Mouse (Mus musculus) heart, embryonic 12.5 days (tissue): ENCODE measurements at regions not wholly inside any gene's neighbourhood (a gene's known extent, or its start where the extent isn't known, plus 50 kb on each side); places are given as distances from the start of the nearest gene placed in this dataset.

Source experiments
- ATAC-seq: fragments of 200-750 bp; cut with Nextera tagmentation; 2 replicates; pipeline ENCODE4 v1.8.0; 2017; ENCODE audit warnings: moderate TSS enrichment, moderate library complexity; ENCODE audit not compliant: insufficient number of reproducible peaks, low FRiP score
- H3K27ac ChIP-seq: fragments of 300-500 bp; sonication (generic); 2 replicates; pipeline ENCODE4 v1.5.1; 2016; ENCODE audit warnings: mild to moderate bottlenecking, moderate library complexity; ENCODE audit not compliant: poor library complexity, severe bottlenecking
- H3K27me3 ChIP-seq: fragments of 300-500 bp; sonication (generic); replicated peaks from 2 replicates; pipeline ENCODE4 v1.6.1; 2016; ENCODE audit warnings: mild to moderate bottlenecking, moderate library complexity
- H3K36me3 ChIP-seq: fragments of 300-500 bp; sonication (generic); 2 replicates; pipeline ENCODE4 v1.6.1; 2016; ENCODE audit warnings: mild to moderate bottlenecking, moderate library complexity
- H3K4me1 ChIP-seq: fragments of 300-500 bp; sonication (generic); replicated peaks from 2 replicates; pipeline ENCODE4 v1.6.1; 2016; ENCODE audit warnings: mild to moderate bottlenecking
- H3K4me2 ChIP-seq: fragments of 300-500 bp; sonication (generic); 2 replicates; pipeline ENCODE4 v1.6.1; 2016; ENCODE audit warnings: mild to moderate bottlenecking, moderate library complexity
- H3K4me3 ChIP-seq: fragments of 300-500 bp; sonication (generic); 2 replicates; pipeline ENCODE4 v1.5.1; 2016; ENCODE audit warnings: mild to moderate bottlenecking
- H3K9ac ChIP-seq: fragments of 300-500 bp; sonication (generic); 2 replicates; pipeline ENCODE4 v1.6.1; 2016; ENCODE audit warnings: mild to moderate bottlenecking, moderate library complexity
- H3K9me3 ChIP-seq: fragments of 300-500 bp; sonication (generic); replicated peaks from 2 replicates; pipeline ENCODE4 v1.6.1; 2016; ENCODE audit warnings: mild to moderate bottlenecking, moderate library complexity
- WGBS: fragments of 180-500 bp; shearing (Covaris S2); methylation state at CpG from one replicate; pipeline ENCODE4 v1.1.7; 2016; 5-methylcytosine and 5-hydroxymethylcytosine counted together

- 5% methylated on average over 3 of the region's 3 CpGs for WGBS
- no peak overlapping the region for H3K4me2 ChIP-seq
- H3K9me3 ChIP-seq: no peaks in the 10 kb centered on the region
- peaks cover 76% of the 10 kb centered on the region for H3K27me3 ChIP-seq
- no peaks in the 10 kb centered on the region for H3K36me3 ChIP-seq
- no peaks in the 10 kb centered on the region for H3K4me1 ChIP-seq
- no peak overlapping the region for H3K4me3 ChIP-seq
- H3K9ac ChIP-seq: no peak overlapping the region
- no peak for ATAC-seq
- H3K27ac ChIP-seq: no peak overlapping the region
Observed at GRCm38 (mm10) chr6:51184500-51184899, 248.0 kb upstream of the Nfe2l3 start.

- no peak overlapping the region for H3K27ac ChIP-seq
- ATAC-seq: no peak
- no peaks in the 10 kb centered on the region for H3K9me3 ChIP-seq
- H3K27me3 ChIP-seq: peaks cover 83% of the 10 kb centered on the region
- H3K4me2 ChIP-seq: no peak overlapping the region
- H3K4me3 ChIP-seq: no peak overlapping the region
- H3K9ac ChIP-seq: no peak overlapping the region
- WGBS: 32% methylated on average over 6 of the region's 6 CpGs
- no peaks in the 10 kb centered on the region for H3K4me1 ChIP-seq
- no peaks in the 10 kb centered on the region for H3K36me3 ChIP-seq
Observed at GRCm38 (mm10) chr6:51185201-51185600, 247.3 kb upstream of the Nfe2l3 start.

GRCm38 (mm10) chr6:51189173-51189572 lies 243.3 kb upstream of the Nfe2l3 start:
- Histone ChIP-seq H3K27ac (no peak overlapping the region), H3K27me3 (peaks cover 91% of the 10 kb centered on the region), H3K4me2 (no peak overlapping the region), H3K9ac (no peak overlapping the region), H3K4me1 (peaks cover 7% of the 10 kb centered on the region; the same call in 1 of the 2 replicates), H3K4me3 (no peak overlapping the region), H3K9me3 (no peaks in the 10 kb centered on the region), H3K36me3 (no peaks in the 10 kb centered on the region)
- no peak for ATAC-seq
- 75% methylated on average over 3 of the region's 3 CpGs for WGBS

GRCm38 (mm10) chr6:51192826-51193225 lies 239.6 kb upstream of the Nfe2l3 start:
- no peak for ATAC-seq
- H3K4me2 ChIP-seq: peak overlapping the region; percentile 54
- peaks cover 60% of the 10 kb centered on the region for H3K27me3 ChIP-seq

GRCm38 (mm10) chr6:51193356-51193755 lies 239.1 kb upstream of the Nfe2l3 start:
- Histone ChIP-seq H3K4me1 (peaks cover 14% of the 10 kb centered on the region; the same call in 1 of the 2 replicates), H3K27ac (no peak overlapping the region), H3K4me3 (0 out of 2 replicates have a peak overlapping the region, but pooled peaks have one; percentile 4), H3K9ac (no peak overlapping the region), H3K36me3 (no peaks in the 10 kb centered on the region), H3K4me2 (peak overlapping the region; percentile 54), H3K9me3 (no peaks in the 10 kb centered on the region), H3K27me3 (peaks cover 54% of the 10 kb centered on the region)
- 10% methylated on average over 12 of the region's 12 CpGs for WGBS
- ATAC-seq: no peak

More at GRCm38 (mm10) chr6:51192826-51193225, 239.6 kb upstream of the Nfe2l3 start:
- H3K4me1 ChIP-seq: peaks cover 14% of the 10 kb centered on the region; the same call in 1 of the 2 replicates
- 46% methylated on average over 8 of the region's 8 CpGs for WGBS
- no peak overlapping the region for H3K27ac ChIP-seq
- no peaks in the 10 kb centered on the region for H3K9me3 ChIP-seq
- no peak overlapping the region for H3K4me3 ChIP-seq
- H3K36me3 ChIP-seq: no peaks in the 10 kb centered on the region
- no peak overlapping the region for H3K9ac ChIP-seq

GRCm38 (mm10) chr6:51196391-51196790 lies 236.1 kb upstream of the Nfe2l3 start:
- peaks cover 31% of the 10 kb centered on the region for H3K27me3 ChIP-seq
- H3K4me3 ChIP-seq: no peak overlapping the region
- ATAC-seq: no peak

GRCm38 (mm10) chr6:51197000-51197774 lies 235.3 kb upstream of the Nfe2l3 start:
- ATAC-seq: no peak
- no peak overlapping the region for H3K4me2 ChIP-seq
- H3K27me3 ChIP-seq: peaks cover 27% of the 10 kb centered on the region

More at GRCm38 (mm10) chr6:51196391-51196790, 236.1 kb upstream of the Nfe2l3 start:
- 78% methylated on average over 2 of the region's 2 CpGs for WGBS
- Histone ChIP-seq H3K9ac (no peak overlapping the region), H3K4me1 (peaks cover 14% of the 10 kb centered on the region; the same call in 1 of the 2 replicates), H3K36me3 (no peaks in the 10 kb centered on the region), H3K27ac (no peak overlapping the region), H3K4me2 (no peak overlapping the region), H3K9me3 (no peaks in the 10 kb centered on the region)

GRCm38 (mm10) chr6:51200207-51200606 lies 232.3 kb upstream of the Nfe2l3 start:
- Histone ChIP-seq H3K9ac (no peak overlapping the region), H3K4me1 (peaks cover 7% of the 10 kb centered on the region; the same call in 1 of the 2 replicates), H3K4me3 (no peak overlapping the region), H3K27me3 (peaks cover 11% of the 10 kb centered on the region), H3K36me3 (no peaks in the 10 kb centered on the region), H3K27ac (no peak overlapping the region), H3K4me2 (no peak overlapping the region), H3K9me3 (no peaks in the 10 kb centered on the region)
- ATAC-seq: no peak
- 58% methylated on average over 5 of the region's 5 CpGs for WGBS

More at GRCm38 (mm10) chr6:51197000-51197774, 235.3 kb upstream of the Nfe2l3 start:
- Histone ChIP-seq H3K4me1 (peaks cover 14% of the 10 kb centered on the region; the same call in 1 of the 2 replicates), H3K27ac (no peak overlapping the region), H3K9me3 (no peaks in the 10 kb centered on the region), H3K4me3 (no peak overlapping the region), H3K36me3 (no peaks in the 10 kb centered on the region), H3K9ac (no peak overlapping the region)
- 56% methylated on average over 16 of the region's 16 CpGs for WGBS

GRCm38 (mm10) chr6:51200837-51201236 lies 231.6 kb upstream of the Nfe2l3 start:
- no peak for ATAC-seq
- Histone ChIP-seq H3K9me3 (no peaks in the 10 kb centered on the region), H3K27ac (no peak overlapping the region), H3K4me3 (no peak overlapping the region), H3K9ac (no peak overlapping the region), H3K4me2 (no peak overlapping the region), H3K27me3 (peaks cover 11% of the 10 kb centered on the region), H3K36me3 (no peaks in the 10 kb centered on the region), H3K4me1 (peaks cover 7% of the 10 kb centered on the region; the same call in 1 of the 2 replicates)
- 81% methylated on average over 14 of the region's 14 CpGs for WGBS

- Histone ChIP-seq H3K9ac (no peak overlapping the region), H3K4me2 (no peak overlapping the region), H3K27me3 (peaks cover 21% of the 10 kb centered on the region), H3K27ac (no peak overlapping the region), H3K9me3 (no peaks in the 10 kb centered on the region), H3K4me3 (no peak overlapping the region), H3K4me1 (peaks cover 11% of the 10 kb centered on the region), H3K36me3 (no peaks in the 10 kb centered on the region)
- ATAC-seq: no peak
- 73% methylated on average over 3 of the region's 3 CpGs for WGBS
Observed at GRCm38 (mm10) chr6:51204306-51204705, 228.2 kb upstream of the Nfe2l3 start.

GRCm38 (mm10) chr6:51205411-51205810 lies 227.1 kb upstream of the Nfe2l3 start:
- no peak for ATAC-seq
- no peaks in the 10 kb centered on the region for H3K9me3 ChIP-seq
- peaks cover 19% of the 10 kb centered on the region for H3K27me3 ChIP-seq
- H3K9ac ChIP-seq: no peak overlapping the region
- H3K4me3 ChIP-seq: no peak overlapping the region
- 65% methylated on average over 11 of the region's 11 CpGs for WGBS
- peaks cover 11% of the 10 kb centered on the region for H3K4me1 ChIP-seq
- no peak overlapping the region for H3K27ac ChIP-seq
- H3K4me2 ChIP-seq: no peak overlapping the region
- no peaks in the 10 kb centered on the region for H3K36me3 ChIP-seq
